Mouse (Mus musculus) R1 (cell line): ENCODE measurements at regions not wholly inside any gene's neighbourhood (a gene's known extent, or its start where the extent isn't known, plus 50 kb on each side); places are given as distances from the start of the nearest gene placed in this dataset.
A peak's percentile ranks its signal among the peaks of the same experiment; 100 is the strongest.

ENCODE experiments used
- DNase-seq: peaks from one replicate; pipeline ENCODE4 v3.0.0-alpha.2; 2018; ENCODE audit warnings: low read depth, low spot score

DNA sequence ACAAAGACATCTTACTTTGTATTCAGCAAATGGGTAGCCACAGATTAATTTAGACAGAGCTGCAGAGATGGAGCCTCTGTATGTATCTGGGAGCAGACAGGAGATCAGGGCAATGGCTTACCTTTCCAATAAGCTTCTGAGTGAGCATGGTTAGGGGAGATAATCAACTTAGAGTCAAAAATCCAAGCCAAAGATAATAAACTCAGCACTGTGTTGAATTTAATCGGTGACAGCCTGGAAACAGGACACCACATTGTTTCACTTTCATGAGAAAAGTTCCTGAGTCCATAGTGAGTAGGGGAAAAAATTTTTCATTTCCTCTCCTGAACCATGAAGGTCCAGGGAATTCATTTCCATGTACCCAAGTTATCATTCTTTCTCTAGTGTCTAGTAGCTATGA lies 70.7 kb upstream of the Arsj start:
- no peak for DNase-seq

- no peak for DNase-seq
Measured at GRCm38 (mm10) chr3:126293645-126294044, 69.8 kb upstream of the Arsj start.

- DNase-seq: no peak
Measured at GRCm38 (mm10) chr3:126295932-126296331, 67.6 kb upstream of the Arsj start.

GRCm38 (mm10) chr3:126299257-126299656 lies 64.2 kb upstream of the Arsj start:
- peak; percentile 2 for DNase-seq

DNA sequence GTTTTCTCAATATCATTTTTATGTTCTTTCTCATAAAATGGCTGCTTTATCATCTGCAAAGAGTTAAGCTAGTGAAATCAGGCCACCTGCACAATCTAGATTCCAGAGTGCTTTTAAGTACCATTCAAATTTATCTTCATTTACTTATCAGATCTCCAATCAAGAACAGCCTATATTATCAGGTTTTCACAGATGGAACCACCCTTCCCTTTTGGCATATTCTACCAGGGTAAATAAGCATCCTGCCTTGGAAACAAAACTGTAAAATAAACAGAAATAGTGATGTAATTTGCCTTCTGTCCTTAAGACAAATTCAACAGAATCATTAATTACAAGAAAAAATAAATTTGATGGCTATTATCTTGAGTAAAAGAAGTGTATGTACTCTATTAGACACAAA lies 55.2 kb upstream of the Arsj start:
- no peak for DNase-seq
